Mouse (Mus musculus) hindbrain, postnatal 0 days (tissue): ENCODE measurements around the gene Gon7. TPM values are rescaled to one million over a fixed set of nuclear protein-coding genes. Genes with fewer than 3 reads are reported as not detected.

Source experiments
- ATAC-seq: fragments of 200-750 bp; cut with Nextera tagmentation; 2 replicates; pipeline ENCODE4 v1.8.0; 2017; ENCODE audit warnings: mild to moderate bottlenecking, moderate TSS enrichment, moderate library complexity
- DNase-seq: peaks from one replicate; pipeline ENCODE4 v3.0.0-alpha.2; 2015; ENCODE audit warnings: low spot score
- H3K27ac ChIP-seq: fragments of 300-500 bp; sonication (generic); 2 replicates; pipeline ENCODE4 v1.5.1; 2014; ENCODE audit warnings: mild to moderate bottlenecking
- H3K27me3 ChIP-seq: fragments of 300-500 bp; sonication (generic); 2 replicates; pipeline ENCODE4 v1.6.1; 2014; ENCODE audit warnings: low read length, mixed read lengths; ENCODE audit not compliant: insufficient read depth
- H3K36me3 ChIP-seq: fragments of 300-500 bp; sonication (generic); 2 replicates; pipeline ENCODE4 v1.6.1; 2014; ENCODE audit warnings: low read length, mixed read lengths; ENCODE audit not compliant: insufficient read depth
- H3K4me1 ChIP-seq: fragments of 300-500 bp; sonication (generic); 2 replicates; pipeline ENCODE4 v1.6.1; 2014; ENCODE audit warnings: antibody characterized with exemption, low read length, mixed read lengths; ENCODE audit not compliant: insufficient read depth
- H3K4me2 ChIP-seq: fragments of 300-500 bp; sonication (generic); 2 replicates; pipeline ENCODE4 v1.6.1; 2014; ENCODE audit warnings: low read depth, mild to moderate bottlenecking, low read length, moderate library complexity, mixed read lengths
- H3K4me3 ChIP-seq: fragments of 300-500 bp; sonication (generic); 2 replicates; pipeline ENCODE4 v1.5.1; 2014; ENCODE audit warnings: low read length
- H3K9ac ChIP-seq: fragments of 300-500 bp; sonication (generic); replicated peaks from 2 replicates; pipeline ENCODE4 v1.6.1; 2014; ENCODE audit warnings: mild to moderate bottlenecking, low read length, moderate library complexity, mixed read lengths
- H3K9me3 ChIP-seq: fragments of 300-500 bp; sonication (generic); 2 replicates; pipeline ENCODE4 v1.6.1; 2016; ENCODE audit warnings: low read length, mixed read lengths
- CTCF ChIP-seq: IDR thresholded peaks from 2 replicates; pipeline ENCODE4 v1.5.1; 2016; ENCODE audit warnings: antibody characterized with exemption, control low read depth, low read depth
- WGBS: fragments of 180-500 bp; shearing (Covaris S2); extraction: QIAGEN DNeasy Blood & Tissue Kit; methylation state at CpG from one replicate; pipeline ENCODE4 v1.1.7; 2014; 5-methylcytosine and 5-hydroxymethylcytosine counted together
- polyA plus RNA-seq: library from polyadenylated mRNA; unstranded; fragments of >200 nt; fragmentation: Nextera tagmentation; extraction: Ambion mirVana; gene quantifications from 2 replicates; pipeline ENCODE4 v1.2.1, GENCODE M21; 2015
- total RNA-seq: library from RNA; depleted of rRNA; stranded (reverse); fragments of >200 nt; gene quantifications from 2 replicates; pipeline ENCODE4 v1.2.3, GENCODE M21; 2014; rRNA removed

Gene Gon7
- 10.2 and 10.8 TPM in 2 replicates for total RNA-seq
- 31.4 and 33.9 TPM in 2 replicates for polyA plus RNA-seq

GRCm38 (mm10) chr12:102757689-102758402, at the start of gene Gon7, which contains the start of the genes Gm28051 and Ubr7:
Gon7 (minus strand) TSS chr12:102757803.
Gm28051 (minus strand) TSS chr12:102757765.
Ubr7 (plus strand) TSS chr12:102757967.
- H3K4me1 ChIP-seq: peaks cover 7% of the 10 kb centered on the region; the same call in 1 of the 2 replicates
- peaks cover 4% of the 10 kb centered on the region; the same call in 1 of the 2 replicates for H3K36me3 ChIP-seq
- no peaks in the 10 kb centered on the region for H3K9me3 ChIP-seq
- peak within 1 kb of the TSS; percentile 79 for H3K4me3 ChIP-seq
- peak within 1 kb of the TSS; percentile 72 for H3K9ac ChIP-seq
- peak within 1 kb of the TSS; percentile 89 for H3K27ac ChIP-seq
- peak; percentile 99 for ATAC-seq
- no peaks in the 10 kb centered on the region for H3K27me3 ChIP-seq
- peak within 1 kb of the TSS; percentile 73 for H3K4me2 ChIP-seq
- peak; percentile 51 for TF ChIP-seq CTCF
- WGBS: under 1% methylated on average over 68 of the region's 73 CpGs
- peak; percentile 99 for DNase-seq

GRCm38 (mm10) chr12:102799528-102799927, 41.9 kb upstream of the Gon7 start:
- H3K9me3 ChIP-seq: no peaks in the 10 kb centered on the region
- ATAC-seq: no peak
- H3K4me3 ChIP-seq: no peak overlapping the region
- no peak overlapping the region for H3K27ac ChIP-seq
- no peaks in the 10 kb centered on the region; the same call in 1 of the 2 replicates for H3K36me3 ChIP-seq
- H3K4me1 ChIP-seq: no peaks in the 10 kb centered on the region
- H3K27me3 ChIP-seq: no peaks in the 10 kb centered on the region
- no peak overlapping the region for H3K4me2 ChIP-seq
- WGBS: 88% methylated on average over 2 of the region's 2 CpGs
- no peak overlapping the region for H3K9ac ChIP-seq
- TF ChIP-seq CTCF: no peak
- no peak for DNase-seq

GRCm38 (mm10) chr12:102787927-102788326, 30.3 kb upstream of the Gon7 start:
- no peak overlapping the region for H3K4me2 ChIP-seq
- H3K4me3 ChIP-seq: no peak overlapping the region
- DNase-seq: no peak
- H3K36me3 ChIP-seq: peaks cover 34% of the 10 kb centered on the region
- no peaks in the 10 kb centered on the region for H3K4me1 ChIP-seq
- H3K9ac ChIP-seq: no peak overlapping the region
- ATAC-seq: no peak
- no peaks in the 10 kb centered on the region for H3K27me3 ChIP-seq
- no peak for TF ChIP-seq CTCF
- H3K27ac ChIP-seq: no peak overlapping the region
- H3K9me3 ChIP-seq: no peaks in the 10 kb centered on the region
- WGBS: 88% methylated on average over 7 of the region's 7 CpGs

- no peak overlapping the region for H3K4me2 ChIP-seq
- H3K27ac ChIP-seq: no peak overlapping the region
- H3K4me1 ChIP-seq: no peaks in the 10 kb centered on the region
- H3K4me3 ChIP-seq: no peak overlapping the region
- WGBS: 62% methylated on average over 5 of the region's 5 CpGs
- ATAC-seq (no peak), DNase-seq (no peak)
- H3K9ac ChIP-seq: no peak overlapping the region
- no peak for TF ChIP-seq CTCF
- no peaks in the 10 kb centered on the region for H3K9me3 ChIP-seq
- H3K27me3 ChIP-seq: no peaks in the 10 kb centered on the region
- peaks cover 29% of the 10 kb centered on the region for H3K36me3 ChIP-seq
Observed at GRCm38 (mm10) chr12:102785593-102785985, 28.0 kb upstream of the Gon7 start.

- Histone ChIP-seq H3K9ac (no peak overlapping the region), H3K4me3 (no peak overlapping the region), H3K36me3 (peaks cover 24% of the 10 kb centered on the region), H3K27me3 (no peaks in the 10 kb centered on the region), H3K27ac (no peak overlapping the region), H3K4me2 (no peak overlapping the region), H3K4me1 (no peaks in the 10 kb centered on the region), H3K9me3 (no peaks in the 10 kb centered on the region)
- 87% methylated on average over 19 of the region's 19 CpGs for WGBS
- no peak for TF ChIP-seq CTCF
- ATAC-seq: no peak
- no peak for DNase-seq
Observed at GRCm38 (mm10) chr12:102784899-102785592, 27.4 kb upstream of the Gon7 start.

- Histone ChIP-seq H3K4me2 (no peak overlapping the region), H3K9me3 (no peaks in the 10 kb centered on the region), H3K9ac (no peak overlapping the region), H3K4me1 (no peaks in the 10 kb centered on the region), H3K36me3 (peaks cover 18% of the 10 kb centered on the region), H3K27ac (no peak overlapping the region), H3K4me3 (no peak overlapping the region), H3K27me3 (no peaks in the 10 kb centered on the region)
- no peak for TF ChIP-seq CTCF
- DNase-seq: no peak
- WGBS: 95% methylated on average over 5 of the region's 5 CpGs
- no peak for ATAC-seq
Observed at GRCm38 (mm10) chr12:102782841-102783240, 25.2 kb upstream of the Gon7 start.
